In genomic region chr4:150001221-150001860, GRCm38 (mm10) we compare ENCODE assay signal across 9 mouse cellular contexts. TPM values are rescaled to one million over a fixed set of nuclear protein-coding genes. Genes with fewer than 3 reads are reported as not detected.
DNase-seq lines count a peak whose midpoint lies in the region; ATAC-seq and TF ChIP-seq lines count a peak whose summit lies in the region.
"Had no signal": no experiment of that assay in that cellular context is flagged by ENCODE, and none has a peak within 500 bp of the region (broad histone marks: within the 10 kb centered on the region; RNA-seq: fewer than 3 reads in every experiment).

No protein-coding gene starts in this region.

- no peak for TF ChIP-seq POLR2A in bone marrow macrophage, adult 2 months (IDR thresholded peaks at IDR 0.05; ENCODE audit: borderline replicate concordance, low read depth, low read length)

- no peaks in the 10 kb centered on the region for H3K9me3 ChIP-seq in kidney, postnatal 0 days (replicated peaks; ENCODE audit: low read length)

- no peaks in the 10 kb centered on the region for H3K27me3 ChIP-seq in kidney, postnatal 0 days (ENCODE audit: insufficient read depth, low read length)

- DNase-seq in heart, adult 11 months, result peak; percentile 94
- no peak for DNase-seq in heart, postnatal 25 days (ENCODE audit: low spot score)
- DNase-seq in kidney, postnatal 0 days (ENCODE audit: low spot score), result no peak
- peak; percentile 56 for DNase-seq in naive thymus-derived CD4-positive, alpha-beta T cell, adult 2 months (ENCODE audit: low read depth)
- no peak for DNase-seq in right cerebral cortex, postnatal 25 days
- DNase-seq in adipocyte (ENCODE audit: low spot score), result no peak
- no peak for DNase-seq in right cerebral cortex, adult 2 months (ENCODE audit: low spot score in 2 of 2)

- intact Hi-C loops in heart, postnatal 25 days (cut with DNase I), result no loop called here

- 38% methylated on average over 10 of the region's 10 CpGs for WGBS in kidney, postnatal 0 days

- H3K27ac ChIP-seq in bone marrow macrophage, adult 2 months (ENCODE audit: insufficient read depth, low read depth, low read length), result peak overlapping the region; percentile 44
- H3K27ac ChIP-seq in kidney, postnatal 0 days, result peak overlapping the region; percentile 89

- peaks cover 34% of the 10 kb centered on the region for H3K4me1 ChIP-seq in bone marrow macrophage, adult 2 months (ENCODE audit: control insufficient read depth, insufficient read depth, low read length)
- peaks cover 55% of the 10 kb centered on the region for H3K4me1 ChIP-seq in kidney, postnatal 0 days (replicated peaks; ENCODE audit: insufficient read depth, low read length)

- H3K9ac ChIP-seq in kidney, postnatal 0 days (ENCODE audit: low read depth, low read length), result 0 out of 2 replicates have a peak overlapping the region, but pooled peaks have one; percentile 35

- H3K4me3 ChIP-seq in bone marrow macrophage, adult 2 months (ENCODE audit: insufficient read depth, low read length), result no peak overlapping the region
- H3K4me3 ChIP-seq in kidney, postnatal 0 days (replicated peaks; ENCODE audit: low read depth, low read length), result peak overlapping the region; percentile 5; the same call in 1 of the 2 replicates
- H3K4me3 ChIP-seq: myocyte had no signal

- no peak for TF ChIP-seq CTCF in bone marrow macrophage, adult 2 months (IDR thresholded peaks at IDR 0.05; ENCODE audit: low read depth, low read length)
- TF ChIP-seq CTCF in kidney, postnatal 0 days (IDR thresholded peaks at IDR 0.05; ENCODE audit: low read depth), result no peak

- H3K4me2 ChIP-seq in kidney, postnatal 0 days (ENCODE audit: low read length), result peak overlapping the region; percentile 47

- H3K36me3 ChIP-seq in kidney, postnatal 0 days (ENCODE audit: insufficient read depth, low read length), result no peaks in the 10 kb centered on the region

- ATAC-seq in kidney, postnatal 0 days (replicated peaks; ENCODE audit: low FRiP score, low read depth), result no peak

RNA-seq across cellular contexts. Expression of gene H6pd, which starts 7.5 kb away (rescaled TPM):
- total RNA-seq in heart, postnatal 25 days (2021), result 10 to 100 TPM; 39.8 to 45.4 TPM
- polyA plus RNA-seq in bone marrow macrophage, adult 2 months (2012; ENCODE audit: insufficient read depth, insufficient read length, missing spikeins), result 35.4 and 41.1 TPM in 2 replicates
- polyA plus RNA-seq in kidney, postnatal 0 days (2015; fragmentation: Nextera tagmentation; extraction: Ambion mirVana), result 27.2 and 27.8 TPM in 2 replicates

RNA-seq across cellular contexts. Expression of gene Spsb1, which starts 46.5 kb away (rescaled TPM):
- 10 to 100 TPM; 32.6 to 36.7 TPM for total RNA-seq in heart, postnatal 25 days (2021)
- 1.2 TPM in 1 of 2 replicates, not detected in the other for polyA plus RNA-seq in bone marrow macrophage, adult 2 months (2012; ENCODE audit: insufficient read depth, insufficient read length, missing spikeins)
- 10.7 and 11.6 TPM in 2 replicates for polyA plus RNA-seq in kidney, postnatal 0 days (2015; fragmentation: Nextera tagmentation; extraction: Ambion mirVana)

Comparison
In these comparisons a context has a peak if more than half of its experiments do, and no peak if none do; other contexts are left out.
1. DNase-seq: peak in heart, adult 11 months (single experiment) and naive thymus-derived CD4-positive, alpha-beta T cell, adult 2 months (single experiment); none in heart, postnatal 25 days (single experiment), kidney, postnatal 0 days (single experiment), right cerebral cortex, postnatal 25 days (single experiment), adipocyte (single experiment) and right cerebral cortex, adult 2 months (0 of 2).